Mouse (Mus musculus) MEL (cell line): Measurements from ENCODE around the gene Hp. TPM values are rescaled to one million over a fixed set of nuclear protein-coding genes. Genes with fewer than 3 reads are reported as not detected.

ENCODE experiments used
- DNase-seq: peaks from one replicate; pipeline ENCODE4 v3.0.0; 2011; ENCODE audit warnings: low read depth, low spot score
- H3K27ac ChIP-seq: 2 replicates; pipeline ENCODE4 v1.5.1; 2012; ENCODE audit warnings: low read depth, mild to moderate bottlenecking, control low read depth, low read length, moderate library complexity; ENCODE audit not compliant: control insufficient read depth
- H3K27me3 ChIP-seq, 2 experiments: fragments of 150-350 bp in 1 of 2; sonication (generic) in 1 of 2; 2 replicates each; pipeline ENCODE4 v1.6.1; 2012; ENCODE audit warnings: low read length in 2 of 2, mild to moderate bottlenecking in 2 of 2, improper control_type of control experiment in 1 of 2, moderate library complexity in 1 of 2; ENCODE audit not compliant: insufficient read depth in 2 of 2, control insufficient read depth in 1 of 2
- H3K36me3 ChIP-seq, 2 experiments: 2 replicates each; pipeline ENCODE4 v1.6.1; 2012 to 2014; ENCODE audit warnings: low read length in 2 of 2, improper control_type of control experiment in 1 of 2, inconsistent platforms in 1 of 2, mild to moderate bottlenecking in 1 of 2; ENCODE audit not compliant: insufficient read depth in 2 of 2, control insufficient read depth in 1 of 2
- H3K4me1 ChIP-seq, 2 experiments: fragments of 150-350 bp in 1 of 2; sonication (generic) in 1 of 2; 2 replicates each; pipeline ENCODE4 v1.6.1; 2012; ENCODE audit warnings: low read length in 2 of 2, improper control_type of control experiment in 1 of 2, mild to moderate bottlenecking in 1 of 2; ENCODE audit not compliant: insufficient read depth in 2 of 2, control insufficient read depth in 1 of 2
- H3K4me3 ChIP-seq, 2 experiments: fragments of 150-350 bp in 1 of 2; sonication (generic) in 1 of 2; 2 replicates each; pipeline ENCODE4 v1.5.1; 2012; ENCODE audit warnings: low read depth in 2 of 2, low read length in 2 of 2, mild to moderate bottlenecking in 2 of 2, moderate library complexity in 2 of 2, control low read depth in 1 of 2, improper control_type of control experiment in 1 of 2; ENCODE audit not compliant: control insufficient read depth in 1 of 2, insufficient read depth in 1 of 2
- H3K79me2 ChIP-seq: 2 replicates; pipeline ENCODE4 v1.6.1; 2012; ENCODE audit warnings: mild to moderate bottlenecking, low read length, moderate library complexity; ENCODE audit not compliant: control insufficient read depth, poor library complexity, insufficient read depth
- H3K9ac ChIP-seq: 2 replicates; pipeline ENCODE4 v1.6.1; 2012; ENCODE audit warnings: low read depth, mild to moderate bottlenecking, control low read depth, low read length, moderate library complexity; ENCODE audit not compliant: control insufficient read depth, poor library complexity, severe bottlenecking
- H3K9me3 ChIP-seq: fragments of 150-350 bp; sonication (generic); replicated peaks from 2 replicates; pipeline ENCODE4 v1.6.1; 2012; ENCODE audit warnings: mild to moderate bottlenecking, low read length, improper control_type of control experiment, moderate library complexity; ENCODE audit not compliant: insufficient read depth
- BHLHE40 ChIP-seq: IDR thresholded peaks from 2 replicates; pipeline ENCODE4 v1.6.1; 2012; ENCODE audit warnings: low read depth, mild to moderate bottlenecking, inconsistent platforms, low read length, improper control_type of control experiment, borderline replicate concordance
- ELF1 ChIP-seq: IDR thresholded peaks from 2 replicates; pipeline ENCODE4 v1.6.1; 2014; ENCODE audit warnings: low read depth, mild to moderate bottlenecking, inconsistent platforms, low read length, improper control_type of control experiment, moderate library complexity
- EP300 ChIP-seq, 2 experiments: IDR thresholded peaks; 2 replicates each; pipeline ENCODE4 v1.6.1; 2011; ENCODE audit warnings: improper control_type of control experiment in 2 of 2, low read length in 2 of 2, low read depth in 1 of 2, mild to moderate bottlenecking in 1 of 2
- GATA1 ChIP-seq: IDR thresholded peaks from 2 replicates; pipeline ENCODE4 v1.6.1; 2011; ENCODE audit warnings: low read depth, low read length, improper control_type of control experiment
- JUND ChIP-seq: IDR thresholded peaks from 2 replicates; pipeline ENCODE4 v1.6.1; 2011; ENCODE audit warnings: low read depth, mild to moderate bottlenecking, improper control_type of control experiment, low read length
- KAT2A ChIP-seq: conservative IDR thresholded peaks from 2 replicates; pipeline ENCODE4 v1.6.1; 2012; ENCODE audit warnings: low read depth, low read length, improper control_type of control experiment, inconsistent platforms
- MAX ChIP-seq: IDR thresholded peaks from 2 replicates; pipeline ENCODE4 v1.6.1; 2011; ENCODE audit warnings: low read length, improper control_type of control experiment
- MEF2A ChIP-seq: IDR thresholded peaks from 2 replicates; pipeline ENCODE4 v1.6.1; 2014; ENCODE audit warnings: low read depth, mild to moderate bottlenecking, inconsistent platforms, low read length, improper control_type of control experiment; ENCODE audit not compliant: poor library complexity, insufficient replicate concordance, severe bottlenecking; ENCODE audit errors: extremely low read depth
- MXI1 ChIP-seq: IDR thresholded peaks from 2 replicates; pipeline ENCODE4 v1.6.1; 2011; ENCODE audit warnings: mild to moderate bottlenecking, low read depth, low read length, improper control_type of control experiment
- MYB ChIP-seq: IDR thresholded peaks from 2 replicates; pipeline ENCODE4 v1.6.1; 2011; ENCODE audit warnings: mild to moderate bottlenecking, low read depth, low read length, improper control_type of control experiment
- NELFE ChIP-seq: IDR thresholded peaks from 2 replicates; pipeline ENCODE4 v1.6.1; 2011; ENCODE audit warnings: low read depth, low read length, improper control_type of control experiment
- SIN3A ChIP-seq: IDR thresholded peaks from 2 replicates; pipeline ENCODE4 v1.6.1; 2012; ENCODE audit warnings: low read length, improper control_type of control experiment, inconsistent platforms
- SMC3 ChIP-seq: IDR thresholded peaks from 2 replicates; pipeline ENCODE4 v1.6.1; 2011; ENCODE audit warnings: low read depth, low read length, improper control_type of control experiment
- TBP ChIP-seq: IDR thresholded peaks from 2 replicates; pipeline ENCODE4 v1.8.0; 2011; ENCODE audit warnings: low read depth, low read length, improper control_type of control experiment
- TCF12 ChIP-seq: IDR thresholded peaks from 2 replicates; pipeline ENCODE4 v1.6.1; 2014; ENCODE audit warnings: low read depth, mild to moderate bottlenecking, inconsistent platforms, low read length, improper control_type of control experiment, moderate library complexity
- UBTF ChIP-seq: IDR thresholded peaks from 2 replicates; pipeline ENCODE4 v1.6.1; 2012; ENCODE audit warnings: low read depth, mild to moderate bottlenecking, inconsistent platforms, low read length, improper control_type of control experiment, moderate library complexity, borderline replicate concordance; ENCODE audit not compliant: insufficient read depth
- USF1 ChIP-seq: IDR thresholded peaks from 2 replicates; pipeline ENCODE4 v1.6.1; 2014; ENCODE audit warnings: low read depth, mild to moderate bottlenecking, inconsistent platforms, low read length, improper control_type of control experiment, moderate library complexity
- USF2 ChIP-seq, 2 experiments: IDR thresholded peaks; 2 replicates each; pipeline ENCODE4 v1.6.1; 2011 to 2012; ENCODE audit warnings: improper control_type of control experiment in 2 of 2, low read length in 2 of 2, borderline replicate concordance in 1 of 2, inconsistent platforms in 1 of 2, low read depth in 1 of 2, mild to moderate bottlenecking in 1 of 2; ENCODE audit not compliant: insufficient read depth in 1 of 2
- ZC3H11A ChIP-seq: IDR thresholded peaks from 2 replicates; pipeline ENCODE4 v1.6.1; 2012; ENCODE audit warnings: low read depth, mild to moderate bottlenecking, inconsistent platforms, low read length, improper control_type of control experiment
- ZMIZ1 ChIP-seq: IDR thresholded peaks from 2 replicates; pipeline ENCODE4 v1.6.1; 2012; ENCODE audit warnings: low read depth, mild to moderate bottlenecking, inconsistent platforms, low read length, improper control_type of control experiment, moderate library complexity
- polyA plus RNA-seq, 2 experiments: library from polyadenylated mRNA; stranded (reverse) in 1 of 2; unstranded in 1 of 2; fragments of >175 nt in 1 of 2; fragments of >200 nt in 1 of 2; gene quantifications; 2 replicates each; pipeline versions ENCODE4 v1.2.1 to v1.2.4; 2012; ENCODE audit warnings: low replicate concordance in 2 of 2, low read depth in 1 of 2; ENCODE audit not compliant: insufficient read length in 2 of 2, insufficient read depth in 1 of 2, missing spikeins in 1 of 2
- total RNA-seq: library from RNA; depleted of rRNA; stranded (reverse); fragments of 300-350 nt; gene quantifications from 2 replicates; pipeline ENCODE4 v1.2.3, GENCODE M21; 2012

The Hp gene
- total and polyA plus RNA-seq, 3 experiments, result 0.08 to 0.19 TPM; not detected in 1

DNA sequence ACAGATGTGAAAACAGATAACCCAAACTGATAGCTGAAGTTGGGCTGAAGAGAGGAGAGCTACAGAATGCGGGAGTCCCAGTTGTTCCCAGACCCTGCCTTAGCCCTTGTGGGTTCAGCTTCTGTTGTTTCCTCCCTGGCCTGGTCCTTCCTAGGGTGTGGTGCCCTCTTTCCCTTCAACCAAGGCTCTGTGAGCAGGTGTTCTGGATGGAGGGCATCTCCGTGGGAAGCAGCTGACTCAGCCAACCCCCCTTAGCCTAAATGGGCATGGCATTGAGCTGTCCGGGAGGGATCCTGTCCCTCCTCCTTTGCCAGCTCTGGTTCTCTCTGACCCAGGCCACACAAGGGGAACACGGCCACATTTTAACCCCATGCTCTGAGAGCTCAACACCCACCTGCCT, 2.7 kb downstream of the Hp start:
- TF ChIP-seq MAX, result no peak
- no peak for TF ChIP-seq UBTF
- TF ChIP-seq JUND, result no peak
- no peak for TF ChIP-seq MYB
- no peak for TF ChIP-seq USF1
- no peak for TF ChIP-seq SMC3
- TF ChIP-seq TCF12, result no peak
- TF ChIP-seq BHLHE40, result no peak
- TF ChIP-seq MEF2A, result no peak
- no peak for TF ChIP-seq USF2 (IDR thresholded peaks at IDR 0.05; ENCODE audit: borderline replicate concordance in 1 of 2, insufficient read depth in 1 of 2, low read depth in 1 of 2, low read length in 2 of 2)
- TF ChIP-seq KAT2A, result no peak
- TF ChIP-seq ZMIZ1, result no peak
- no peak for DNase-seq
- Histone ChIP-seq H3K9ac (no peak overlapping the region), H3K27ac (no peak overlapping the region), H3K4me3 (no peak overlapping the region), H3K79me2 (no peaks in the 10 kb centered on the region), H3K9me3 (no peaks in the 10 kb centered on the region), H3K4me1 (peaks cover 0 to 3% of the 10 kb centered on the region in 2 experiments; a peak in 1 of 4 replicates), H3K36me3 (no peaks in the 10 kb centered on the region), H3K27me3 (no peaks in the 10 kb centered on the region)

DNA sequence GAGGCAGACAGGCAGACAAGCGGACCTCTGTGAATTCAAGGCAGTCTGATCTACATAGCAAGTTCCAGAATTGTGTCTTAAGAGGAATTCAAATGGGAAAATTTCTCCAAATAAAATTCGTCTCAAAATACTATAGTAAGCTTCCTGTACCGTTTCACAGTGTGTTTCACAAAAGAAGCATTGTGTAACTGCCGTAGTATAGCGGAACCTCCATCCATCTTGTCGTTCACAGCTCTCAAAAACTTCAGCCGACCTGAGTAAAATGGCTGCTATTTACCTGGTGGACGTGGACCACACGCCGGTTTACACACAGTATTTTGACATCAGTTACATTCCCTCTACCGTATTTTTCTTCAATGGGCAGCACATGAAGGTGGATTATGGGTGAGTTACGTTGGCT, 7.8 kb downstream of the Hp start:
- H3K27me3 ChIP-seq, result no peaks in the 10 kb centered on the region
- H3K36me3 ChIP-seq, result peaks cover 0 to 4% of the 10 kb centered on the region in 2 experiments; a peak in 2 of 4 replicates
- TF ChIP-seq GATA1 (no peak), NELFE (no peak), TBP (no peak), MXI1 (no peak), USF1 (no peak), ZC3H11A (no peak), ELF1 (no peak), SMC3 (no peak), EP300 (IDR thresholded peaks at IDR 0.05; ENCODE audit: low read depth in 1 of 2, low read length in 2 of 2) (no peak), SIN3A (no peak), BHLHE40 (no peak)
- no peak overlapping the region for H3K4me3 ChIP-seq
- peaks cover 0 to 9% of the 10 kb centered on the region in 2 experiments; a peak in 2 of 4 replicates for H3K4me1 ChIP-seq
- no peak overlapping the region for H3K9ac ChIP-seq
- no peaks in the 10 kb centered on the region for H3K79me2 ChIP-seq
- H3K27ac ChIP-seq, result no peak overlapping the region
- H3K9me3 ChIP-seq, result no peaks in the 10 kb centered on the region
- DNase-seq, result no peak
